Mouse (Mus musculus): ENCODE data around the gene Ap5z1.

Ap5z1 gene

GRCm38 (mm10) chr5:142463461-142464454 is at the start of gene Ap5z1:
TSS of gene Ap5z1 (plus strand) at chr5:142463944.
- DNase-seq (ENCODE audit: low spot score), result peak; percentile 95

DNA sequence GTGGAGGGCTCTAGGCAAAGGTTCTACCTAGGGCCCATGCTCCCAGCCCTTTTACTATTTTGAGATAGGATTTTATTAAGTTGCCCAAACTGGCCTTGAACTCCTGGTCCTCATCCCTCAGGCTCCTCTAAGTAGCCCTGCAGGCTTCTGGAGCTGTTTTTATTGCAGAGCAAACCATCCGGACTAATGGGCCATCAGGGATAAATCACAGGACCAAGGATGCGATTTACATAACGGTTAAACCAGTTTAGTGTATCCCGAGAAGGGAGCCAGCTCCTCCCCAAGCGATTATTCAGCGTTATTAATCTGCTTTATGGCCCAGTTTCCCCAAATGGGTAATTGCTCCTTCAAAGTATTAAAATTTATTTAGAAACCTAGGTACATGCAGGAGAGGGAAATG is 48.3 kb upstream of the Ap5z1 start:
- DNase-seq (ENCODE audit: low spot score), result no peak

DNA sequence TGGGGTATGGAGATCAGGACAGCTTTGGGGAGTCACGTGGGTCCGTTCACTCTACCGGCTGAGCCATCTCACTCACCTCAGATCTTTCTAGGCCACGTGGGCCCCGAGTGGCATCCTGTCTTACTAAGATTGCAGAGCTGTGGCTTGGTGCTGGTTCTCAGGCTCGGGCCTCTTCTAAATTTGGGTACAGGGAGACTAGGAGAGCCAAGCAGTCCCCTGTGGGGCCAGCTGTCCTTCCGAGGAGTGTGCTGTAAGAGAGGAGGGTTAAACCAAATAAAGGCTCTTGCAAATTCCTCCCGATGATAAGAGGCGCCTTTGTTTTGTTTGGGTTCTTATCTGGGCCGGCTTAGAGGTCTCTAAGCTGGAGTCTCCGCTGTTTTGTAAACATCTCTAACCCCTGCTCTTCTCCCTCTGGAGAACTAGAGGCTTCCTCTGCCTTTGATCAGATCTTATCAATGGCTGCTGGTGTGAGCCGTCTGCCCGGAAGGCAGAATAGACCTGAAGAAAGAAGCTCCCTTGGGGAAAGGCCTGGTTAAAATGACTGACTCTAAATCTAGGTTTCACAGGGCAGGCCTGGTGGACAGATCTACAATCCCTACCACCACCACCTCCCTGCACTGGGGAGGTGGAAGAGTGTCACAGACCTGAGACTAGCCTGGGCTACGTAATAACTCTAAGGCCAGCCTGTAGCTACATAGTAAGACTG is 47.5 kb upstream of the Ap5z1 start:
- no peak for DNase-seq (ENCODE audit: low spot score)

DNA sequence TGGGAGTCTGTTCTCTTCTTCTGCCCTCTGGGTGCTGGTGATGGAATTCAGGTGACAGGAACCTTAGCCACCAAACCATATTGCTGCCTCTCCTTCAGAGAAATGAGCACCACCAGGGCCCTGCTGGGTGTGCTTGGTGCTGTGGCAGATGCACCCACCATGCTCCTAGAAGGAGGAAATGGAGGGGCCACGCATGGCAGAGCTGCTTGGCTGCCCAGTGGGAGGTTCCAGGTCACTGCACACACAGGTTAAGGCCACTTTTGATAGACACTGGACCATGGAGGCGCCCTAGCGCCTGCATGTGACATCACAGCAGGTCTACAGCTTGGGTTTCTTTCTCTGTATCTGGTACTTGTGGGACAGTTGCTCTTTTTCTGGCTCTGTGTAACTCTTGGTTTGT is 46.6 kb upstream of the Ap5z1 start:
- DNase-seq (ENCODE audit: low spot score), result no peak

DNA sequence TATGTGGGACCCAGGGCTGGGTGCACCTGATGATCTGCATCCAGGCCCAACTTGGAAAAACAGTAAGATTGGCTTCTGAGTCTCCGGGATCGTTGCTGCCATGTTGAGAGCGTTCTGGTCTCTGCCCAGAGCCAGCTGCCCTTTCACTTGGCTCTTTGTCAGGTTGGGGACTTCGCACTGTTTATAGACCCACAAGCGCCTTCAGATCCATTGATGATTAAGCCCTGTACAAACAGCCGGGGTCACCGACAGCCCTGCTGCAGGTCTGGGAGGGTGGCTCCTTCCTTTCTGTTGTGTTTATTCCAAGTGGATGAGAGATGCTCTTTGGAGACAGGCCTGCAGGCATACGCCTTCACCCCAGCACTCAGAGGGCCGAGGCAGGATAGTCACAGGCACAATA is 45.9 kb upstream of the Ap5z1 start:
- DNase-seq (ENCODE audit: low spot score), result no peak

DNA sequence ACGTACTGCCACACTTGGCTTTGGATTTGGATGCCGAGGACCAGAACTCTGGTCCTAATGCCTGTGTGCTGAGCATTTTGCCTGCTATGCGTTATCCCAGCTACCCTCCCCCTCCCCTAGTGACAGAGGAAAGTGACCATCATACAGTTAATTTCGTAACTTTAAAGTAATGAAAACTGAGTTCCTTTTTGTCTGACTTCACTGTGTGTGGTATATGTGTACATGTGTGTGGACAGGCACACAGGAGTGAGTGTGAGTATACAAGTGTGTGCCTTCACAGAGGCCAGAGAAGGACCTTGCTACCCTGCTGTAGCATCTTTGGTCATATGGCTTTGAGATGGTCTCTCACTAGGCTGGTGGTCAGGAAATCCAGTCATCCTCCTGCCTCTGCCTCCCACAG is 45.3 kb upstream of the Ap5z1 start:
- DNase-seq (ENCODE audit: low spot score), result no peak

DNA sequence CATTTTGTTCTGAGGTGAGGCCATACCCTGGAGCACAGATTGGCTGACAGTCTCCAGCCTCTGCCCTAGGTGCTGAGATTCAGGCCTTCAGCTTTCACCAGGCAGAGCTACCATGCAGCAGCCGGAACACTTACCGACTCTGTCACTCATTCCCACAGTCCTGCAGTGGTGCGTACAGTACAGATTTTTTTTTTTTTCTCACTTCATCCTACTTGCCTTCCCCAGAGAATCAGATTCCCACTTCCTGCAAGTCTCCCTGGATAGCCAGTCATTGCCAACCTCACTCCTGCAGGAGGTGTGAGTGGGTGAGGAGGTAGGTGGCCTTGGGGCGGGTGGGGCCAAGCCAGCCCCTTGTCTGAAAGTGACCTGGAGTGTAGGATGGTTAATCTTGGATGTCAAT is 43.4 kb upstream of the Ap5z1 start:
- DNase-seq (ENCODE audit: low spot score), result no peak

- DNase-seq (ENCODE audit: low spot score), result no peak
Measured at GRCm38 (mm10) chr5:142420920-142421319, 42.8 kb upstream of the Ap5z1 start.

- DNase-seq (ENCODE audit: low spot score), result no peak
Measured at GRCm38 (mm10) chr5:142421886-142422285, 41.9 kb upstream of the Ap5z1 start.

DNA sequence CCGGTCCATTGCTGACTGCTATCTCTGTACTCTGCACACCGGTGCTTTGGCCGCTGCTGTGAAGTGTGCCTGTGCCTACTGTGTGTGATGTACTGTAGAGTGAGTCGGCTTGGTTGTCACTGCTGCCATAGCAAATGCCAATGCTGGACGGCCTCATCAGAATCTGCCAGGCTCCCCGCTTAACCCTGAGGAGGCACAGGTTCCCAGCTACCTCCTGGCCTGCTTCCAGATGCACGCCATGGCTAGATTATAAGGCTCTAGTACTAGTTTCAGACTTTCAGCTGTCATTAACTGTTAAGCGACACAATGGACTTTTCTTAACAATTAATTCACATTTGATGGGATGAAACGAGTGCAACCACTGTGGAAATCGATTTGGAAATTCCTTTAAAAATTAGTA is 40.6 kb upstream of the Ap5z1 start:
- no peak for DNase-seq (ENCODE audit: low spot score)

GRCm38 (mm10) chr5:142423701-142424100 is 40.0 kb upstream of the Ap5z1 start:
- no peak for DNase-seq (ENCODE audit: low spot score)

DNA sequence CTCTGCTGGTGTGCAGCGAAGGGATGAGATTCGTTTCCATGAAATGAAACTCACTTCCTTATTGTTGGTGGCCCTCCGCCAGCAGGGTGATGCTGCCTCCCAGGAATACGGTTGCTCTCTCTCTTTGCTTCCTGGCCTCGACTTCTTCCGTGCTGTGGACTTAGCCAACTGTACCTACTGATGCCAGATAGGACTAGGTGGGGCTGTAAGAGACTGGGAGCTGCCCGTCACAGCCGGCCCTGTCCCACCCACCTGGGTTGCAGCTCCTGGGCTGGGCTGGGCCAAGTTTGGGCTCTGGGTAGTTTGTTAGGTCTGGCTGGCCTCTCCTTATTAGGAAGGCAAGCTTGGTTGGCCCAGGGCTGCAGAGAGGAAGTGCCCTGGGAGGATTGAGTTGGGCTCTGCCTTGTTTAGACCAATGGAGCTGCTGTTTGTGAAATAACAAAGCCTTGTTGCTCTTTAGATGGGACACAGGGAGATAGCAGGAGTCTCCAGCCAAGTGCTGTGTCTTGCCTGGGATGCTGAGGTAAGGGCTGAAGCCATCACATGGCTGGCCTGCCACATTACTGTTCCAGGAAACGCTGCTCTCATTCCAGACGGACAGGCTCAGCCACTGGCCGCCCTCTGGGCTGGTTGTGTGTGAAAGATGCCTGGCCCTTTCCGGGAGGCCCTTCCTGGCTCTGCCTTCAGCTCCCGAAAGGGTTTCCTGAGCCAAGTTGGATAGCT is 39.0 kb upstream of the Ap5z1 start:
- DNase-seq (ENCODE audit: low spot score), result peak; percentile 82

GRCm38 (mm10) chr5:142426476-142426875 is 37.3 kb upstream of the Ap5z1 start:
- no peak for DNase-seq (ENCODE audit: low spot score)

DNA sequence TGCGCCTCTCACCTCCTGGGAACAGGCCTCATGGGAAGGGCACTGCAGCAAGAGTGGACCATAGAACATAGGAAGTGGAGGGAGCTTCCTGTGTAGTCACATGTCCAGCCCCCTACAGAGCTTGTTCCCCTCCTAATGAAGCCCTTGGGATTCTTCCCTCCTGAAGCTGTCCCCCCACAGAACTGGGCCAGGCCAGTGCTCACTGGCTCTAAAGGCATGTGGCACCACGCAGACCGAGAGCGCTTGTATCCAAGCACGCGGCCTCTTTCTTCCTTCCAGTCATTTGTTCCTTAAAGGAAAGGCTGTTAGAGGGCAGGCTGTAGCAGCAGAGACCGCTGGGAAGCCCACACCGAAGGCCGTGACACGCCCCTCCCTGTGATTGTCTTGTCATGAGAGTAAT is 35.9 kb upstream of the Ap5z1 start:
- no peak for DNase-seq (ENCODE audit: low spot score)

DNA sequence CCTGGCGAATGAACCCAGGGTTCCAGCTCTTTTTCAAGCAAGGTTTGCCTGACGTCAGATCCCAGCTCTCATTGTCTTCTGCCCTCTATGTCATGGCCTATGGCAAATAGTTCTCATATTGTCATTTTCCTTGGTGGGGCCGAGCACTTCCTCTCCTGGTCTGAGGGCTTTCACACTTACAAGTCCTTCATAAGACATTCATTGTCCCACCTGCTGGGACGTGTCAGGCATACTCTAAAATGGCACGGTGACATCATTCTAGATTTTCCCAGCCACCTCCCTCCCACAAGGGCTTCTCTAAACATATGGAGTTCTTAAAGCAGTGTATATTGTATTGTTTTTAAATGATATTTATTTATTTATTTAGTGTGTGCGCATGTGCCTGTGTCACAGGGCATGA is 35.1 kb upstream of the Ap5z1 start:
- DNase-seq (ENCODE audit: low spot score), result no peak

DNA sequence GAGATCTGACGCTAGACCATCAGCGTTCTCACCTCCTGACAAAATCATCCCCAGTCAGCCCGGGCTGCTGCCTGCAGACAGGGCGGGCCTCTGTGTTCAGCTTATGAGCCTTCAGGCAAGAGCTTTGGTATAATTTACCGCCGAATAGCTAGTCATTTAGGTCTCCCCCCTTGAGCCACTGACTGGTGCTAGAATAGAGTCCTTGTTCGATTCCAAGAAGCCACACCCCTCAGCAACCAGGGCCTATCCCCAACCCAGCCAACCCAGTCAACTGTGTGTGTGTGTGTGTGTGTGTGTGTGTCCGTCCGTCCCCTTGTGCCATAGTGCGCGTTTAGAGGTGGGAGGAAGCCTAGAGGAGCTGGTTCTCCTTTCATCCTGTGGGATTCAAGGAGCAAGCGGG is 32.7 kb upstream of the Ap5z1 start:
- DNase-seq (ENCODE audit: low spot score), result no peak

GRCm38 (mm10) chr5:142431811-142432434 is 31.8 kb upstream of the Ap5z1 start:
- DNase-seq (ENCODE audit: low spot score), result no peak

DNA sequence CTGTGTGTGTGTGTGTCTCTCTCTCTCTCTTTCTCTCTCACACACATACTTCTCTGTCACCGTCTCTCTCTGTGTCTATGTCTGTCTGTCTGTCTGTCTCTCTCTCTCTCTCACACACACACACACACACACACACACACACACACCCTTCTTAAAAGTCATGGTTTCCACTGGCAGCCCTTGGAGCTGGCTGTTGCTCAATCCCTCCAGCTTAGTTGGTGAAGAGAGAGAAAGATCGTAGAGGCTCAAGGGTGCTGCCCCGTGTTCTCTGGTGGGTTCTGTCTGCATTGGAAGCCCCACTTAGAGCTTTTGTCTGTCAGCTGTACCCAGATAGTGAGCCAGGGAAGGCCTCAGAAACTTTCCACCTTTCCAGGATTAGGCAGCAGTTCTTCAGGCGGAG is 31.0 kb upstream of the Ap5z1 start:
- no peak for DNase-seq (ENCODE audit: low spot score)

DNA sequence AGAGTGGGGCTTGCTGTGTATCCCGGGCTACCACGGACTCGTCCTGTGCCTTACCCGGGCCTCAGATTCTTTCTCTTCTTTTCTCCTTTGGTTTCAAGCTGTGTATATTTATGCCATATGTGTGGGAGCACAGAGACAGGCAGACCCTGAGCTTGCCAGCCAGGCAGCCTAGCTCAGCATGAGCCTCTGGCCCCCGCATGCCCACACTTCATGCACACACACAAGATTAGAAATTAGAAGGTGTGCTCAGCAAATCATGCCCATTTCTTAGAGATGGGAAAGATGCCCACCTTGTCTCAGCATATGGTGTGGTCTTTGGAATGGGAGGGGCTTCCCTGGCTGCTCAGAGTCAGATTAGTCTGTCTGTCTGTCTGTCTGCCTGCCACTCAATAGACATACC is 29.7 kb upstream of the Ap5z1 start:
- no peak for DNase-seq (ENCODE audit: low spot score)

- DNase-seq (ENCODE audit: low spot score), result no peak
Measured at GRCm38 (mm10) chr5:142435736-142436135, 28.0 kb upstream of the Ap5z1 start.

DNA sequence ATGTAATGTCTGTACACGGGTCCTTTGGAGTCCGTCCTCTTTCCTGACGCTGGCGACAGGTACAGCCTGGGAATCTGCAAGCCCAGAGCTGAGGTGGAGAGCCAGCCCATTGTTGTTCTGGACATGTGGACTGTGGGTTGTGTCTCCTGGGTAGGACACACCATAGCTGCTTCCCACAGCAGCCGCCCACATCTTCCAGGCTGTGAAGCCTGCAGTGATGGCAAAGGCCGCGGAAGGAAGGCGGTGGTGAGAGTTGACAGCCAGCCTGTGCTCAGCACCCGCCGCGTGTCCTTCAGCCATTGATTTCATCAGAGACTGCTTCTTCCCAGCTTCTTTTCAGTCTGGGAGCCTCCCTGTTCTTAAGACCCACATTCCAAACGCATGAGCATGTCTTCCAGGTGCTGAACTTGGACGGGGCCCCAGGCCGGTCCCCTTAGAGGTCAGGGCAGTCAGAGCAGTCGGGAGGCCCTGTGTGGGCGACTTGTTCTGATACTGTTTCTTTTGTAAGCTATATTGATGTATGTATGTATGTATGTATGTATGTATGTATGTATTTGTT is 25.3 kb upstream of the Ap5z1 start:
- no peak for DNase-seq (ENCODE audit: low spot score)

DNA sequence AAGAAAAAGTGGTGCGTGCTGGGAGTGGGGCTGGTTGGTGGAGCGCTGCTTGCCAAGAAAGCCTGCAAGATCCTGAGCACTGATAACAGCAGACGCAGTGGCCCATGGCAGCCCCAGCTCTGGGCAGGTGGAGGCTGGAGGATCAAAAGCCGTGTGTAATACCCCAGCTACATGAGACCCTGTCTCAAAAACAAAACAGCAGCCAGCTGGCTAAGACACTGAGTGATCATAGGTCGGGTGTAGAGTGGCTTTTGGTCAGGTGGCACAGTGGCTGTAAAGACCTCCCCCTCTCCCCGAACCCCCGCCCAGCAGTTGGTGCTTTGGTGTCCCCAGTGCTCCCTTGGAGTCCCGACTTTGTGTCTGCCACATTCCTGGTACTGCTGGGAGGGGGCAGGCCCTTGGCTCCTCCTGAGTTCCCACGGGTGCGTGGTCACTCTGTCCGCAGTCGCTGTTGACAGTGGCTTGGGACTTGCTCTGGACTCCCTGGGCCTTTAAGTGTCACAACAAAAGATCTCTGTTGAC is 23.8 kb upstream of the Ap5z1 start:
- no peak for DNase-seq (ENCODE audit: low spot score)
